Mouse (Mus musculus) MEL (cell line): ENCODE measurements around the gene Tgfb1i1.

Experiments
- CHD2 ChIP-seq: IDR thresholded peaks from 2 replicates; pipeline ENCODE4 v1.6.1; 2011; ENCODE audit warnings: low read length, improper control_type of control experiment
- CTCF ChIP-seq, 3 experiments: IDR thresholded peaks in 2 of 3; conservative IDR thresholded peaks in 1 of 3; 2 replicates each; pipeline ENCODE4 v1.5.1; 2011 to 2012; ENCODE audit warnings: low read length in 3 of 3, low read depth in 2 of 3, mild to moderate bottlenecking in 2 of 3, improper control_type of control experiment in 1 of 3, inconsistent platforms in 1 of 3, mixed read lengths in 1 of 3, moderate library complexity in 1 of 3; ENCODE audit not compliant: control insufficient read depth in 1 of 3, insufficient read depth in 1 of 3, poor library complexity in 1 of 3, severe bottlenecking in 1 of 3
- GABPA ChIP-seq: IDR thresholded peaks from 2 replicates; pipeline ENCODE4 v1.6.1; 2012; ENCODE audit warnings: low read depth, mild to moderate bottlenecking, inconsistent platforms, low read length, improper control_type of control experiment, moderate library complexity
- GATA1 ChIP-seq: IDR thresholded peaks from 2 replicates; pipeline ENCODE4 v1.6.1; 2011; ENCODE audit warnings: low read depth, low read length, improper control_type of control experiment
- MAX ChIP-seq: IDR thresholded peaks from 2 replicates; pipeline ENCODE4 v1.6.1; 2011; ENCODE audit warnings: low read length, improper control_type of control experiment
- MYC ChIP-seq: IDR thresholded peaks from 2 replicates; pipeline ENCODE4 v1.6.1; 2011; ENCODE audit warnings: low read depth, mild to moderate bottlenecking, low read length, improper control_type of control experiment, moderate library complexity
- NELFE ChIP-seq: IDR thresholded peaks from 2 replicates; pipeline ENCODE4 v1.6.1; 2011; ENCODE audit warnings: low read depth, low read length, improper control_type of control experiment
- POLR2A ChIP-seq, 2 experiments: IDR thresholded peaks; 2 replicates each; pipeline ENCODE4 v1.6.1; 2011 to 2012; ENCODE audit warnings: low read length in 2 of 2, mild to moderate bottlenecking in 2 of 2, control low read depth in 1 of 2, improper control_type of control experiment in 1 of 2, low read depth in 1 of 2, moderate library complexity in 1 of 2; ENCODE audit not compliant: control insufficient read depth in 1 of 2, insufficient read depth in 1 of 2, poor library complexity in 1 of 2
- SIN3A ChIP-seq: IDR thresholded peaks from 2 replicates; pipeline ENCODE4 v1.6.1; 2012; ENCODE audit warnings: low read length, improper control_type of control experiment, inconsistent platforms
- SMC3 ChIP-seq: IDR thresholded peaks from 2 replicates; pipeline ENCODE4 v1.6.1; 2011; ENCODE audit warnings: low read depth, low read length, improper control_type of control experiment
- TBP ChIP-seq: IDR thresholded peaks from 2 replicates; pipeline ENCODE4 v1.8.0; 2011; ENCODE audit warnings: low read depth, low read length, improper control_type of control experiment
- USF2 ChIP-seq, 2 experiments: IDR thresholded peaks; 2 replicates each; pipeline ENCODE4 v1.6.1; 2011 to 2012; ENCODE audit warnings: improper control_type of control experiment in 2 of 2, low read length in 2 of 2, borderline replicate concordance in 1 of 2, inconsistent platforms in 1 of 2, low read depth in 1 of 2, mild to moderate bottlenecking in 1 of 2; ENCODE audit not compliant: insufficient read depth in 1 of 2
- ZKSCAN1 ChIP-seq: IDR thresholded peaks from 2 replicates; pipeline ENCODE4 v1.6.1; 2012; ENCODE audit warnings: low read depth, mild to moderate bottlenecking, inconsistent platforms, low read length, improper control_type of control experiment, moderate library complexity
- ZNF384 ChIP-seq: IDR thresholded peaks from 2 replicates; pipeline ENCODE4 v1.6.1; 2012; ENCODE audit warnings: low read depth, mild to moderate bottlenecking, inconsistent platforms, low read length, improper control_type of control experiment

DNA sequence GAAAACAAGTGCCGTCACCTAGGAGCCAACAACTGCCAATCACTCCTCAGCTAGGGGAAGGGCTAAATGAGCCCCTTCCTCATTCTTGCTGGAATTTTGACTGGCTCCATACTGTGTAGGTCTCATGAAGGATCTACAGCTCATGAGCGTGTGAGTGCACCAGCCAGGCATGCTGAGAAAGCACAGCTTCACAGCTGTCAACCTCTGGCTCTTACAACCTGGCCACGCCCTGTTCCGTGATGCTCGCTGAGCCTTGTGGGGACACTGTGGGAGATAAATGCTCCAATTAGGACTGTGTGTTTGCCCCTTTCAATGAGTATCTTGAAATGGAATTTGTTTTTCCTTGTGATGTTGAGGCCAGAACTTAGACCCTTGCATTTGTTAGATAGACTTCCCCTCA is 3.4 kb downstream of the Tgfb1i1 start:
- TF ChIP-seq TBP (no peak), NELFE (no peak), SIN3A (no peak), POLR2A (IDR thresholded peaks at IDR 0.05; ENCODE audit: control insufficient read depth in 1 of 2, insufficient read depth in 1 of 2, low read depth in 1 of 2, low read length in 2 of 2, poor library complexity in 1 of 2) (no peak), MAX (no peak), CTCF (IDR thresholded peaks at IDR 0.05 in 2 of 3, conservative IDR thresholded peaks at IDR 0.05 in 1 of 3; ENCODE audit: control insufficient read depth in 1 of 3, insufficient read depth in 1 of 3, low read depth in 2 of 3, low read length in 3 of 3, poor library complexity in 1 of 3, severe bottlenecking in 1 of 3) (no peak), GABPA (no peak), CHD2 (no peak), GATA1 (no peak), ZKSCAN1 (no peak), ZNF384 (no peak), SMC3 (no peak), USF2 (IDR thresholded peaks at IDR 0.05; ENCODE audit: borderline replicate concordance in 1 of 2, insufficient read depth in 1 of 2, low read depth in 1 of 2, low read length in 2 of 2) (no peak), MYC (no peak)
